Mouse (Mus musculus) ES-Bruce4 (cell line): ENCODE results near the gene Mapk7. TPM values are rescaled to one million over a fixed set of nuclear protein-coding genes. Genes with fewer than 3 reads are reported as not detected.

ENCODE experiments used
- H3K27ac ChIP-seq: 2 replicates; pipeline ENCODE4 v1.5.1; 2012; ENCODE audit warnings: low read length, inconsistent platforms; ENCODE audit not compliant: insufficient read depth
- H3K27me3 ChIP-seq: 2 replicates; pipeline ENCODE4 v1.6.1; 2012; ENCODE audit warnings: mild to moderate bottlenecking, low read length, inconsistent platforms; ENCODE audit not compliant: control insufficient read depth, poor library complexity, insufficient read depth, severe bottlenecking
- H3K36me3 ChIP-seq: 2 replicates; pipeline ENCODE4 v1.6.1; 2012; ENCODE audit warnings: inconsistent platforms, mild to moderate bottlenecking, low read length, moderate library complexity; ENCODE audit not compliant: control insufficient read depth, poor library complexity, insufficient read depth, severe bottlenecking
- H3K4me1 ChIP-seq: one replicate; pipeline ENCODE4 v1.8.1; 2011; ENCODE audit warnings: low read length; ENCODE audit not compliant: control insufficient read depth, insufficient read depth
- H3K4me3 ChIP-seq: 2 replicates; pipeline ENCODE4 v1.5.1; 2011; ENCODE audit warnings: low read depth, mild to moderate bottlenecking, low read length
- H3K9ac ChIP-seq: 2 replicates; pipeline ENCODE4 v1.6.1; 2012; ENCODE audit warnings: low read depth, mild to moderate bottlenecking, inconsistent platforms; ENCODE audit not compliant: poor library complexity, severe bottlenecking
- H3K9me3 ChIP-seq: replicated peaks from 2 replicates; pipeline ENCODE4 v1.6.1; 2012; ENCODE audit warnings: mild to moderate bottlenecking, low read length, inconsistent platforms; ENCODE audit not compliant: control insufficient read depth, poor library complexity, insufficient read depth, severe bottlenecking
- CTCF ChIP-seq: IDR thresholded peaks from one replicate; pipeline ENCODE4 v1.8.1; 2011; ENCODE audit warnings: low read depth, low read length
- EP300 ChIP-seq: IDR thresholded peaks from 2 replicates; pipeline ENCODE4 v1.6.1; 2011; ENCODE audit warnings: low read depth, low read length; ENCODE audit not compliant: insufficient read depth
- POLR2A ChIP-seq: IDR thresholded peaks from one replicate; pipeline ENCODE4 v1.8.1; 2011; ENCODE audit warnings: low read length; ENCODE audit not compliant: insufficient read depth
- polyA plus RNA-seq: library from polyadenylated mRNA; stranded (reverse); fragments of >200 nt; gene quantifications from 2 replicates; pipeline ENCODE4 v1.2.4, GENCODE M21; 2011; ENCODE audit warnings: low read depth; ENCODE audit not compliant: missing spikeins, insufficient read depth, insufficient read length

Mapk7 gene
- polyA plus RNA-seq, 1 experiment = 33.3 TPM

- Histone ChIP-seq H3K27me3 (no peaks in the 10 kb centered on the region), H3K4me1 (no peaks in the 10 kb centered on the region), H3K36me3 (peaks cover 15% of the 10 kb centered on the region), H3K27ac (no peak overlapping the region), H3K4me3 (no peak overlapping the region), H3K9ac (no peak overlapping the region), H3K9me3 (no peaks in the 10 kb centered on the region)
- TF ChIP-seq EP300 = no peak
- TF ChIP-seq CTCF = no peak
- no peak for TF ChIP-seq POLR2A
Measured at GRCm38 (mm10) chr11:61495528-61495927, 1.3 kb upstream of the Mapk7 start.

DNA sequence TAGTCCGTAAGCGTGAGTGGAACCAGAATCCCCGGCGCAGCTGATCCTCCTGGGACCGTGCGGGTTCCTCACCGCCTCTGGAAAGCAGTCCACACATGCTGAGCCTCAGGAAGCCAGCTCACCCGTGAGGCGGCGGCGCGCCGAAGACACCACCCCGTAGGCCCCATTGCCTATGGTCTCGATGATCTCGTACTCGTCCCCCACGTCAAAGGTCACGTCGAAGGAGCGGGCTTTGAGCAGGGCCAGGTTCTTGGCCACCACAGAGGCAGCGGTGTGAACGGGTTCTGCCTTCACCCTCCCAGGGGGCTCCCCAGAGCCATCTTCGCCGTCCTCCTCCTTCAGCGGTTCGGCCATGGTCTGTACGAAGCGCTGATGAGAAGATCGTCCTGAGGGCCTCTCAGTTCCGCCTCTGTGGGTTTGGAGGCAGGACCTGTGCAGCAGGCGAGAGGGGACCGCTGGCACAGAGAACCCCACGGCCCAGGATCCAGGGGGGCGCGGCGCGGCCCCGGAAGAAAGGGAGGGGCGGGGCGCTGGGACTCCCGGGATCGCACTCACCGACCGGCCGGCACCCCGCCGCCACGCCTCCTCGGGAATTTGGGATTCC is 579 bp downstream of the Mapk7 start:
- H3K4me1 ChIP-seq = no peaks in the 10 kb centered on the region
- peaks cover 33% of the 10 kb centered on the region for H3K36me3 ChIP-seq
- H3K9ac ChIP-seq = peak overlapping the region; percentile 86
- peak overlapping the region; percentile 96 for H3K4me3 ChIP-seq
- H3K27ac ChIP-seq = no peak overlapping the region
- TF ChIP-seq CTCF (no peak), POLR2A (no peak), EP300 (no peak)
- no peaks in the 10 kb centered on the region for H3K27me3 ChIP-seq
- no peaks in the 10 kb centered on the region for H3K9me3 ChIP-seq

GRCm38 (mm10) chr11:61492749-61493401 is 1.3 kb downstream of the Mapk7 start:
- TF ChIP-seq POLR2A (no peak), CTCF (no peak), EP300 (no peak)
- H3K36me3 ChIP-seq = peaks cover 35% of the 10 kb centered on the region
- no peaks in the 10 kb centered on the region for H3K27me3 ChIP-seq
- H3K9me3 ChIP-seq = no peaks in the 10 kb centered on the region
- no peak overlapping the region for H3K27ac ChIP-seq
- H3K4me1 ChIP-seq = peaks cover 2% of the 10 kb centered on the region
- peak overlapping the region; percentile 96 for H3K4me3 ChIP-seq
- peak overlapping the region; percentile 86 for H3K9ac ChIP-seq

GRCm38 (mm10) chr11:61490944-61491520 is 3.2 kb downstream of the Mapk7 start:
- Histone ChIP-seq H3K4me3 (no peak overlapping the region), H3K9ac (no peak overlapping the region), H3K9me3 (no peaks in the 10 kb centered on the region), H3K27ac (no peak overlapping the region), H3K36me3 (peaks cover 35% of the 10 kb centered on the region), H3K4me1 (peaks cover 2% of the 10 kb centered on the region), H3K27me3 (no peaks in the 10 kb centered on the region)
- TF ChIP-seq CTCF (no peak), EP300 (no peak), POLR2A (no peak)

- peaks cover 35% of the 10 kb centered on the region for H3K36me3 ChIP-seq
- H3K27ac ChIP-seq = no peak overlapping the region
- peaks cover 2% of the 10 kb centered on the region for H3K4me1 ChIP-seq
- no peaks in the 10 kb centered on the region for H3K27me3 ChIP-seq
- H3K9me3 ChIP-seq = no peaks in the 10 kb centered on the region
- no peak overlapping the region for H3K4me3 ChIP-seq
- H3K9ac ChIP-seq = no peak overlapping the region
- TF ChIP-seq EP300 (no peak), POLR2A (no peak), CTCF (no peak)
Measured at GRCm38 (mm10) chr11:61489874-61490273, 4.3 kb downstream of the Mapk7 start.

DNA sequence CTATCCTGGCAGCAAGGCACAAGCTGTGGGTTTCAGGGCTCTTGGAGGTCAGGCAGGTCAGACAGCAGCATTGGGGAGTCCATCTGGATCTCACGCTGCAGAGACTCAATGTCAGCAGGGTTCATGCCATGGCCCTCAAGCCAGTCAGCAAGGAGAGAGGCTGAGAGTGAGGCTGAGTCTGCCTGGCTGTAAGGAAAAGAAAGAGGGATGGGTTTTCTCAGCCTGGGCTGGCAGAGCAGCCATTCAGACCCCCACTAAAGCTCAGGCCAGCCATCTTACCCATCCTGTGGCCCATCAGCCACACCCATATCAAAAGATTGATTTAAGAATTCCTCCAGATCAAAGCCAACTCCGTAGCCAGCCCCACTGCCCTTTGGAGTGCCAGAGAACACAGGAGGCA is 5.1 kb downstream of the Mapk7 start:
- Histone ChIP-seq H3K36me3 (peaks cover 35% of the 10 kb centered on the region), H3K9ac (no peak overlapping the region), H3K27me3 (no peaks in the 10 kb centered on the region), H3K9me3 (no peaks in the 10 kb centered on the region), H3K4me1 (peaks cover 2% of the 10 kb centered on the region), H3K27ac (no peak overlapping the region), H3K4me3 (no peak overlapping the region)
- TF ChIP-seq POLR2A = no peak
- no peak for TF ChIP-seq EP300
- TF ChIP-seq CTCF = no peak
